Mouse (Mus musculus) liver, adult 2 months (tissue): ENCODE results near the gene Tubd1.

Experiments used
- CTCF ChIP-seq: fragments of 200-500 bp; IDR thresholded peaks from 2 replicates; pipeline ENCODE4 v1.5.1; 2011; ENCODE audit warnings: low read depth, low read length, control low read depth
- POLR2A ChIP-seq: fragments of 200-500 bp; IDR thresholded peaks from 2 replicates; pipeline ENCODE4 v1.6.1; 2011; ENCODE audit warnings: low read length, control low read depth; ENCODE audit not compliant: insufficient read depth; ENCODE audit errors: extremely low read depth

DNA sequence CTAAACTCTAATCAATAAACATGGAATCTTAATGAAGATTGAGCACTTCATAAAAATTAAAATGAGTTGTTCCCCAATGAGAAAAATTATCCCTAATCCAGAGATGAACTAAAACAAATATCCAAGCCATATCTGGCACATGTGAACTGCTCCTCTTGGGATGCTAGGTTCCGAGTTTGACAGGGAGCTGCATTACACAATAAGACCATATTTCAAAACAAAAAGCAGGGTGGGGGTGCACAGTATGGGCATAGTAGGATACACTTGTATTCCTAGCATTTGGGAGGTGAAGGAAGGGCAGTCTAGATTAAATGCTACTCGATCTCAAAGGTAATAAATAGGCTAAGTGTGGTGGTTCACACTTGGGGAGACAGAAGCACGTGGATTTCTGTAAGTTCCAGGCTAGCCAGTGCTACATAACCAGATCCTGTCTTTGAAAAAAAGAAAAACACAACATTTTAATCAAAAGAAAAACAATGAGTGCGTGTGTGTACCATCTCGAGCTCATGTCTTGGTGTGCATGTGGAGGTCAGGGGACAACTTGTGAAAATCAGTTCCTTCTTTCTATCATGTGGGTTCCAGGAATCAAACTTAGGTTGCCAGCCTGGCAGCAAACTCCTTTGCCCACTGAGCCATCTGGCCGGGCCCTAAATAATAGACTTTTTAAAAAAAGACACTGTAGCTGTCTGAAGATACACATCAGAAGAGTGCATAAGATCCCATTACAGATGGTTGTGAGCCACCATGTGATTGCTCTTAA is 4.9 kb upstream of the Tubd1 start:
- no peak for TF ChIP-seq POLR2A
- no peak for TF ChIP-seq CTCF
